In the genomic region with DNA sequence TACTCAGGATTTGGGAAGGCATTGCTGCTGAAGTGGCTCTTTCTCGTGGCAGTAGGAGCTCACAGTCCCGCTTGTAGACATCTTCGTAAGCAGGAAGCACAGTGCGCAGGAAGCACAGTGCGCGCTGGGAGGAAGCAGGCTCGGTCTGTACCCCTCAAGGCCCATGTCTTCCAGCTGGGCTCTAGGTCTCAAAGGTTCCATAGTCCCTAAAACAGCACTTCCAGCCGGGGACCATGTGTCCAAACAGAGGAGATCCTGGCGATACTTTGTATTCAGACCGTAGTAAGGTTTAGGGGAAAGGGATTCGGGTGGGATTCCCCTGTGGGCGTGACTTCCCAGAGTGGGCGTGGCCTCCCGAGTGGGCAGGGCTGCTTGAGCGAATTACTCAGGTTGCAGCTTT, we compare ENCODE assay signal across 8 mouse cellular contexts. TPM values are rescaled to one million over a fixed set of nuclear protein-coding genes. Genes with fewer than 3 reads are reported as not detected.
DNase-seq lines count a peak whose midpoint lies in the region; ATAC-seq and TF ChIP-seq lines count a peak whose summit lies in the region.

No protein-coding gene starts in this region.

- peak overlapping the region; percentile 26; the same call in 1 of the 2 replicates for H3K27ac ChIP-seq in bone marrow, adult 2 months (ENCODE audit: control insufficient read depth, insufficient read depth, low read depth, low read length, poor library complexity)
- peak overlapping the region; percentile 86 for H3K27ac ChIP-seq in kidney, embryonic 14.5 days (ENCODE audit: low read depth, low read length)
- peak overlapping the region; percentile 5 for H3K27ac ChIP-seq in testis, adult 2 months (ENCODE audit: control insufficient read depth, insufficient read depth, low read depth, low read length)

- H3K9me3 ChIP-seq in kidney, embryonic 14.5 days (ENCODE audit: control insufficient read depth, low read length): peaks cover 2% of the 10 kb centered on the region

- peak; percentile 57; the same call in 1 of the 2 replicates for TF ChIP-seq POLR2A in bone marrow, adult 2 months (IDR thresholded peaks at IDR 0.05; ENCODE audit: borderline replicate concordance, control insufficient read depth, low read depth, low read length)
- no peak for TF ChIP-seq POLR2A in testis, adult 2 months (IDR thresholded peaks at IDR 0.05; ENCODE audit: control insufficient read depth, low read depth, low read length)

- peak overlapping the region; percentile 44; the same call in 1 of the 2 replicates for H3K9ac ChIP-seq in kidney, embryonic 14.5 days (ENCODE audit: low read depth, low read length)

- peak overlapping the region; percentile 46 for H3K4me2 ChIP-seq in kidney, embryonic 14.5 days (replicated peaks; ENCODE audit: low read depth, low read length)

- WGBS in bone marrow, adult 2 months: 18% methylated on average over 15 of the region's 15 CpGs
- 35% methylated on average over 15 of the region's 15 CpGs for WGBS in kidney, embryonic 14.5 days

- TF ChIP-seq CTCF in bone marrow, adult 2 months (IDR thresholded peaks at IDR 0.05; ENCODE audit: control insufficient read depth, insufficient read depth, low read length): no peak
- TF ChIP-seq CTCF in testis, adult 2 months (IDR thresholded peaks at IDR 0.05; ENCODE audit: control insufficient read depth, insufficient read depth, insufficient replicate concordance, low read depth, low read length): no peak

- peak; percentile 51 for DNase-seq in adrenal gland, postnatal 14 days
- no peak for DNase-seq in adrenal gland, adult 8-10 months
- DNase-seq in heart, adult 8-10 months (ENCODE audit: low spot score): peak; percentile 39
- peak; percentile 42 for DNase-seq in lung, postnatal 14 days

- peak; percentile 29; the same call in 1 of the 2 replicates for ATAC-seq in kidney, embryonic 14.5 days (ENCODE audit: low FRiP score, low TSS enrichment)
- no peak for ATAC-seq in erythroid progenitor cell, adult 5-6 weeks (replicated peaks; ENCODE audit: low FRiP score, poor library complexity, severe bottlenecking)

- peak overlapping the region; percentile 61 for H3K4me3 ChIP-seq in bone marrow, adult 2 months (replicated peaks; ENCODE audit: control insufficient read depth, low read depth, low read length)
- peak overlapping the region; percentile 29 for H3K4me3 ChIP-seq in kidney, embryonic 14.5 days (ENCODE audit: low read length)
- H3K4me3 ChIP-seq in testis, adult 2 months (ENCODE audit: control insufficient read depth, low read depth, low read length): peak overlapping the region; percentile 54

- no peaks in the 10 kb centered on the region for H3K27me3 ChIP-seq in kidney, embryonic 14.5 days (ENCODE audit: control insufficient read depth, insufficient read depth, low read length)
- no peaks in the 10 kb centered on the region for H3K27me3 ChIP-seq in testis, adult 2 months (ENCODE audit: control insufficient read depth, insufficient read depth, low read length)

- H3K36me3 ChIP-seq in kidney, embryonic 14.5 days (ENCODE audit: control insufficient read depth, insufficient read depth, low read length): no peaks in the 10 kb centered on the region
- no peaks in the 10 kb centered on the region for H3K36me3 ChIP-seq in testis, adult 2 months (ENCODE audit: control insufficient read depth, insufficient read depth, low read length)

- no peaks in the 10 kb centered on the region for H3K4me1 ChIP-seq in bone marrow, adult 2 months (ENCODE audit: control insufficient read depth, insufficient read depth, low read length)
- H3K4me1 ChIP-seq in kidney, embryonic 14.5 days (ENCODE audit: control insufficient read depth, insufficient read depth, low read length): peaks cover 26% of the 10 kb centered on the region
- peaks cover 2% of the 10 kb centered on the region; the same call in 1 of the 2 replicates for H3K4me1 ChIP-seq in testis, adult 2 months (ENCODE audit: control insufficient read depth, insufficient read depth, low read length)

RNA-seq across cellular contexts. Expression of a gene that starts 24.5 kb away (rescaled TPM):
- 115 and 133 TPM in 2 replicates for total RNA-seq in adrenal gland, postnatal 14 days (2021)
- 100 to 1,000 TPM; 114 to 136 (median 132) TPM for total RNA-seq in adrenal gland, adult 8-10 months (2022)
- 31.1 and 51.6 TPM in 2 replicates for polyA plus RNA-seq in bone marrow, adult 2 months (2011; ENCODE audit: insufficient read depth, insufficient read length, low replicate concordance, missing spikeins)
- 10 to 100 TPM; 26.5 to 38.8 (median 31.0) TPM for total RNA-seq in heart, adult 8-10 months (2022)
- 96.6 and 104 TPM in 2 replicates for polyA plus RNA-seq in kidney, embryonic 14.5 days (2014; fragmentation: Nextera tagmentation; extraction: Ambion mirVana)
- 11.7 and 12.2 TPM in 2 replicates for polyA plus RNA-seq in testis, adult 2 months (2012; rRNA removed)
- total RNA-seq in erythroid progenitor cell, adult 5-6 weeks (2015; ENCODE audit: low replicate concordance): 15.1 and 20.5 TPM in 2 replicates
- total RNA-seq in erythroid progenitor cell, adult 5-6 weeks (2017; ENCODE audit: low replicate concordance): 16.0 and 18.6 TPM in 2 replicates

RNA-seq across cellular contexts. Expression of a gene that starts 60.0 kb away (rescaled TPM):
- total RNA-seq in adrenal gland, postnatal 14 days (2021): 119 TPM in 2 replicates
- total RNA-seq in adrenal gland, adult 8-10 months (2022): 100 to 1,000 TPM; 138 to 170 (median 166) TPM
- polyA plus RNA-seq in bone marrow, adult 2 months (2011; ENCODE audit: insufficient read depth, insufficient read length, low replicate concordance, missing spikeins): 13.5 and 22.8 TPM in 2 replicates
- total RNA-seq in heart, adult 8-10 months (2022): 10 to 100 TPM; 61.1 to 74.3 (median 69.2) TPM
- polyA plus RNA-seq in kidney, embryonic 14.5 days (2014; fragmentation: Nextera tagmentation; extraction: Ambion mirVana): 30.2 and 36.5 TPM in 2 replicates
- polyA plus RNA-seq in testis, adult 2 months (2012; rRNA removed): 133 and 153 TPM in 2 replicates
- 27.4 and 32.3 TPM in 2 replicates for total RNA-seq in erythroid progenitor cell, adult 5-6 weeks (2015; ENCODE audit: low replicate concordance)
- total RNA-seq in erythroid progenitor cell, adult 5-6 weeks (2017; ENCODE audit: low replicate concordance): 41.3 and 44.3 TPM in 2 replicates

Comparison
In these comparisons a context has a peak if more than half of its experiments do, and no peak if none do; other contexts are left out.
1. H3K27ac ChIP-seq: peak in every context shown above with its lines; median percentile 86 in kidney, embryonic 14.5 days; 26 in bone marrow, adult 2 months; 5 in testis, adult 2 months.